Mouse (Mus musculus) hindbrain, embryonic 15.5 days (tissue): ENCODE results near the gene Eea1. TPM values are rescaled to one million over a fixed set of nuclear protein-coding genes. Genes with fewer than 3 reads are reported as not detected.

Source experiments
- ATAC-seq: fragments of 200-750 bp; cut with Nextera tagmentation; 2 replicates; pipeline ENCODE4 v1.8.0; 2017; ENCODE audit warnings: low read depth, moderate number of reproducible peaks, moderate TSS enrichment; ENCODE audit not compliant: low FRiP score
- H3K27ac ChIP-seq: fragments of 300-500 bp; sonication (generic); replicated peaks from 2 replicates; pipeline ENCODE4 v1.5.1; 2015; ENCODE audit warnings: mild to moderate bottlenecking, inconsistent platforms
- H3K27me3 ChIP-seq: fragments of 300-500 bp; sonication (generic); 2 replicates; pipeline ENCODE4 v1.6.1; 2015; ENCODE audit warnings: control low read depth, inconsistent platforms
- H3K36me3 ChIP-seq: fragments of 300-500 bp; sonication (generic); 2 replicates; pipeline ENCODE4 v1.6.1; 2015; ENCODE audit warnings: control low read depth, inconsistent platforms
- H3K4me1 ChIP-seq: fragments of 300-500 bp; sonication (generic); replicated peaks from 2 replicates; pipeline ENCODE4 v1.6.1; 2015; ENCODE audit warnings: control low read depth, inconsistent platforms
- H3K4me2 ChIP-seq: fragments of 300-500 bp; sonication (generic); 2 replicates; pipeline ENCODE4 v1.6.1; 2015; ENCODE audit warnings: moderate library complexity, mild to moderate bottlenecking, inconsistent platforms
- H3K4me3 ChIP-seq: fragments of 300-500 bp; sonication (generic); 2 replicates; pipeline ENCODE4 v1.5.1; 2015; ENCODE audit warnings: mild to moderate bottlenecking, inconsistent platforms
- H3K9ac ChIP-seq: fragments of 300-500 bp; sonication (generic); 2 replicates; pipeline ENCODE4 v1.6.1; 2015; ENCODE audit warnings: inconsistent platforms
- H3K9me3 ChIP-seq: fragments of 300-500 bp; sonication (generic); 2 replicates; pipeline ENCODE4 v1.6.1; 2016; ENCODE audit warnings: control low read depth, inconsistent platforms
- whole genome bisulfite sequencing: fragments of 180-500 bp; shearing (Covaris S2); methylation state at CpG from one replicate; pipeline ENCODE4 v1.1.7; 2015; 5-methylcytosine and 5-hydroxymethylcytosine counted together
- polyA plus RNA-seq: library from polyadenylated mRNA; unstranded; fragments of >200 nt; fragmentation: Nextera tagmentation; extraction: Ambion mirVana; gene quantifications from 2 replicates; pipeline ENCODE4 v1.2.1, GENCODE M21; 2015

Eea1 gene
- 20.2 and 21.9 TPM in 2 replicates for polyA plus RNA-seq

DNA sequence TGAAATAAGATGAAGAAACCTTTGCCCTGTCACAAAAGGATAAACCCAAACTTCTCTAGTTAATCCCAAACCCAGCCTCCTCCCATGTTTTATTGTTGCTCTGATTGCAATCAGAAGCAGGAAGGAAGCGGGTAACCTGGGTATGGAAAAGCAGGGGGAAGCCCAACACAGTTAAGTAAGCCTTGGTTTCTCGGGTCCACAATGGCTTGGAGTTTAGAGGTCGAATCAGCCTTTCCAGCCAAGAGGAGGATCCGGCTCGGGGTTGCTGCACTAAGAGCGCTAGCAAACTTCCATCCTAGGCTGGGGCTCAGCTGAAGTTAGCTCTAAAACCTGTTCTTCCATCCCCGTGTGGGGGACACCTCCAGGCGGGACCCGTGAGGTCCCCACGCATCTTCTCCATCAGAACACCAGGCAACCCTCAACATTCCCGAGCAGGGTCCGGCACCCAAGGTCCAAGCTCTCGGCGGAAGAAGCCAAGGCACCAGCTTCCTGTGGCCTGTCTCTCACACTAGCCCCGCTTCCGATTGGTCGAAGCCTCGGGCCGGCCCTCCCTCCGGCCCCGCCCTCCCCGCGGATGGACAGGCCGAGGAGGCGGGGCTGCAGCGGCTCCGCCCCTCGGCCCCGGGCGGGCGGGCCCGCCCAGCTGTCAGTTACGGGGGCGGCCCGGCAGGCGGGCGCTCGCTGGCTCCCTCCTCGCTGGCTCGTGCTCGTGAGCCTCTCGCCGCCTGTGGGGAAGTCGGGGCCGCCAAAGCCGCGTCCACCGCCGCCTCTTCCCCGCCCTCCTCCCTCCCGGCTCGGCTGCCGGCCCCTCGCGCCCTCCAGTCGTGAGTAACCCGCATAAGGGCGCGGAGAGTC is at the start of gene Eea1:
Eea1 (plus strand) TSS at position 605 of the 855 bp plus-strand sequence.
- Histone ChIP-seq H3K27me3 (no peaks in the 10 kb centered on the region), H3K9me3 (no peaks in the 10 kb centered on the region), H3K27ac (peak within 1 kb of the TSS; percentile 93), H3K4me1 (peaks cover 25% of the 10 kb centered on the region), H3K4me3 (peak within 1 kb of the TSS; percentile 83), H3K4me2 (peak within 1 kb of the TSS; percentile 64), H3K36me3 (no peaks in the 10 kb centered on the region), H3K9ac (peak within 1 kb of the TSS; percentile 78)
- peak; percentile 99 for ATAC-seq
- WGBS, result under 1% methylated on average over 54 of the region's 59 CpGs

DNA sequence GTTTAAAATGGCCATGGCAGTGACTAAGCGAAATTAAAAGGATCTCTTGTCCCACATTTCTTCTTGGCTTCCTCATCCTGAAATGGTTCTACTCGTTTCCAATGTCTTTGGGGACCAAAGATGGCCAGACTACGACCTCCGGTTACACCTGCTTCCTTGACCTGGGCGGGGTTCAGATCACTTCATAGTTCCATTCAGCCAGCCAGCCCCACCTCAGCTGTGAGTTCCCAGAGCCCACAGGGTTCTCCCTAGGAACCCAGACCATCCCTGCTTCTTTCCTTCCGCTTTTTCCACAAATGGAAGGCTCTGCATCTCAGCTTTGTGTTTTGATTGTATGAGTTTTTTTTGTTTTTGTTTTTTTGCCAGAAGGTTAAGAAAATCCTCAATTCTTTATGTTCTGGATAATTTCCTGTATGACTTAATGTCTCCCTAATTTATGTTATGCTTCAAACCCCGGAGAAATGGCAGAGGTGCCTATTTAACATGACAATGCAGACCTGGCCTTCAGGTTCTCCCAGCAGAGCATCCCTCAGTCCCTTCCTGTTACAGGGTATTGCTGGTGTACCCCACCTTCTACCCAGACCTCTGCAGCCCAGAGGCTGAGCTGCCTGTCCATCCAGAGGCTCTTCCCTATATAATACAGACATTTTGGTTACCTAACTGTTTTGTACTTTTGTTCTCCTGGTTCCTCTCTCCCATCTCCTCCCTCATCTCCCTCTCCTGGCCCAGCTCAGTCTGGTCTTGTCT is 49.1 kb upstream of the Eea1 start:
- Histone ChIP-seq H3K9ac (no peak overlapping the region), H3K4me3 (no peak overlapping the region), H3K27me3 (no peaks in the 10 kb centered on the region), H3K9me3 (no peaks in the 10 kb centered on the region), H3K4me2 (no peak overlapping the region), H3K4me1 (peaks cover 9% of the 10 kb centered on the region), H3K27ac (no peak overlapping the region), H3K36me3 (no peaks in the 10 kb centered on the region)
- 77% methylated on average over 7 of the region's 7 CpGs for WGBS
- no peak for ATAC-seq

DNA sequence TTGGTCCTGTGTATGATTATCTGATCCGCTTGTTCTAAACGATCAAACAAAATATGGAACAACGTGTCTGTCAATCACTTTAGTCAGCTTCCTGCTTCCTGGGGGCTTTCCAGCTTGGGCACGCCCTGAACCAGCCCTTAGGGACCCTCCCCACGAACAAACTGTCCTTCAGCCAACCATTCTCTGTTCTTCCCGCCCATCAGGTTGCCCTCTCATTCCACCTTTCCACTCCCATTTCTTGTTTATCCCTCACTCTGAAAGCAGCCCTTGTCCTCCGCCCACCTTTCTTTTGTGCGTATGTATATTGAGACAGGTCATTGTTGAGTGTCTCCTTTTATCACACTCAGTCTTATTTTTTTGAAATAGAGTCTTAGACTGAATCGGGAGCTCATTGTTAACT is 48.3 kb upstream of the Eea1 start:
- peaks cover 9% of the 10 kb centered on the region for H3K4me1 ChIP-seq
- H3K9me3 ChIP-seq, result no peaks in the 10 kb centered on the region
- no peak for ATAC-seq
- H3K36me3 ChIP-seq, result no peaks in the 10 kb centered on the region
- H3K27ac ChIP-seq, result no peak overlapping the region
- H3K4me2 ChIP-seq, result no peak overlapping the region
- WGBS, result 73% methylated on average over 9 of the region's 9 CpGs
- H3K4me3 ChIP-seq, result no peak overlapping the region
- no peaks in the 10 kb centered on the region for H3K27me3 ChIP-seq
- no peak overlapping the region for H3K9ac ChIP-seq

DNA sequence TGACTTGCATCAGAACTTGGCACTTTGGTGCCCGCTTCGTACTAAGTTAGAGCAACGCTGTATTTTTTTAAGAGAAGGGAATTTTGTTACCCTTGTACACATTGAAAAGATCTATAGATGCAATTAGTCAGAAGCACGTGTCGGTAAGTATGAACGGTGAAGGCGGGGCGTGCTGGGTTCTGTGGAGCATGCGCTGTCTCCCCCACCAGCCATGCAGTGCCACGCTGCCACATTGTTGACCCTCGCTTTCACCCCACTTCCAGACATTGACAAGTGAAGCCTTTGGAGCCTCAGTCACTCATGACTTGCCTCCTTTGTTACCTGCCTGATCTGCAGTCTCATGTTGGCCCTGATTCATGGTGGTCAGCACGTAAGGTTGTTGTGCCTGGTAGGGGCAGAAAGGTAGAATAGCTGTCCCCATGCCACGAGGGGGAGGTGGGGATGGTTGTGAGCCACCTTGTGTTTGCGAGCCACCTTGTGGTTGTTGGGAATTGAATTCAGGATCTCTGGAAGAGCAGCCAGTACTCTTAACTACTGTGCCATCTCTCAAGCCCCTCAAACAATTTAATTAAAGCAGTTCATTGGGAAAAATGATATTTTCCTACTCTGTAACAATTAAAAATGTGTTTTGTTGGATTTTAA is 47.0 kb upstream of the Eea1 start:
- H3K9ac ChIP-seq, result no peak overlapping the region
- H3K27me3 ChIP-seq, result no peaks in the 10 kb centered on the region
- ATAC-seq, result no peak; the same call in 1 of the 2 replicates
- peaks cover 9% of the 10 kb centered on the region for H3K4me1 ChIP-seq
- H3K27ac ChIP-seq, result no peak overlapping the region
- H3K36me3 ChIP-seq, result no peaks in the 10 kb centered on the region
- 87% methylated on average over 14 of the region's 14 CpGs for whole genome bisulfite sequencing
- no peaks in the 10 kb centered on the region for H3K9me3 ChIP-seq
- no peak overlapping the region for H3K4me2 ChIP-seq
- H3K4me3 ChIP-seq, result no peak overlapping the region

DNA sequence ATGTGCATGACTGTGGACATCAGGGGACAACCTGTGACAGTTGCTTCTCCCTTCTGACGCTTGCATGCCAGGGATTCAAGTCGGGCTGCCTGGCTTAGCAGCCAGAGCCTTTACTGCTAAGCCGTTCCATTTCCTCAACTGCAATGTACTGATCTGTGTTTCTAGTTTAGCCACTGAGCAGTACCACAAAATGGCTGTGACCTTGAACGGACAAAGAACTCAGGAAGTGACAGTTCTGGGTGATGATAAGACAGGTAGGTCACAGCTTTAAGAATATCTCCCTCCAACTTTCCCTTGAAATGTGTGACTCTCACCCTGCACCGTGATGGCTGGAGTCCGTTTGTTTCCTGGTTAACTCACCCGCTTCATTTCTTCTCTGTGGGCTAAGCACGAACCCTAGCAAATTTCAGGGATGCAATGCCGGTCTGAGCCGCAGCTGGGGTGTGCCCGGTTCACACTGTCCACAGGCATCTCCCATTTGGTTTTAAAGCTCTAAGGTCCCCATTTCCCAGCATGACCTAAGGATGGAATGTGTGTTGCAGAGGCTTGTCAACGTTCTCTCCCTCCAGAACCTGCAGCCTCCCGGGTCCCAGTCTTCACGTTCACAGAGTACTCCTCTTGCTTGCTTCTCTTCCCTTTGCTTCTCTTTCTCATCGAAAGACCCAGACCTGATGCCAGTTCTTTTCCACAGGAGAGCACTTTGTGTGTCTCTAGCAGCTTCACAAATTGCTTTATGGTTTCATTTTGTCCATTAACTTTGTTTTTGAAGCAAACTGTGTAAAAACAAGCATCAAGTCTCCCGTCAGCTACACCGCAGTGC is 46.2 kb upstream of the Eea1 start:
- H3K9me3 ChIP-seq, result no peaks in the 10 kb centered on the region
- WGBS, result 38% methylated on average over 17 of the region's 17 CpGs
- 0 out of 2 replicates have a peak overlapping the region, but pooled peaks have one; percentile 9 for H3K27ac ChIP-seq
- peak; percentile 59; the same call in 1 of the 2 replicates for ATAC-seq
- H3K36me3 ChIP-seq, result no peaks in the 10 kb centered on the region
- H3K4me2 ChIP-seq, result peak overlapping the region; percentile 56
- peak overlapping the region; percentile 26 for H3K4me3 ChIP-seq
- H3K27me3 ChIP-seq, result no peaks in the 10 kb centered on the region
- peaks cover 9% of the 10 kb centered on the region for H3K4me1 ChIP-seq
- peak overlapping the region; percentile 28; the same call in 1 of the 2 replicates for H3K9ac ChIP-seq

DNA sequence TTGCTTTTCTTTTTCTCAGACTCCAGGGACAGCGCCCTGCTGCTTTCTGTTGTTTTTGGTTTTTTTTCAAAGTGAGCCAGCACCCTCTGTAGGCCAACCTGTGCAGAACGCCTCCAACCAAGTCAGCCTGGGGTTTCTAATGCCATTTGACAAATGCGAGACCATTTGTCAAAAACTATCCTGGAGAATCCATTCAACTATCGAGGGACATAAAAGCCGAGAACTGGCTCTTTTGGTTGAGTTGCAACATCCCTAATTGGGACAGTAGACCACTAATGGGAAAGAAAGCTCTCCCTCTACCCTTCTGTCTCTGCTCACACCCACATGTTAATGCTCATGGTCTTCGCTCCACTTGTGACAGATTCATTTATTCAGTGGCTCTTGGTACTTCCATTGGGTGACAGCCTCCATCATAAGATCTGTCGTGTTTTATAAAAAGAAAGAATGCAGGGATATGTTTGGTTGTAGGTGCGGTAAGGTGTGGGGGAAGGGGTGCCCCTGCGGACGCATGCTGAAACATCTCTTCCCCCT is 45.5 kb upstream of the Eea1 start:
- WGBS, result 38% methylated on average over 10 of the region's 10 CpGs
- ATAC-seq, result peak; percentile 88
- 0 out of 2 replicates have a peak overlapping the region, but pooled peaks have one; percentile 9 for H3K27ac ChIP-seq
- no peaks in the 10 kb centered on the region for H3K9me3 ChIP-seq
- H3K4me3 ChIP-seq, result peak overlapping the region; percentile 26
- H3K4me2 ChIP-seq, result peak overlapping the region; percentile 56
- H3K9ac ChIP-seq, result no peak overlapping the region
- H3K36me3 ChIP-seq, result no peaks in the 10 kb centered on the region
- H3K4me1 ChIP-seq, result peaks cover 9% of the 10 kb centered on the region
- no peaks in the 10 kb centered on the region for H3K27me3 ChIP-seq

DNA sequence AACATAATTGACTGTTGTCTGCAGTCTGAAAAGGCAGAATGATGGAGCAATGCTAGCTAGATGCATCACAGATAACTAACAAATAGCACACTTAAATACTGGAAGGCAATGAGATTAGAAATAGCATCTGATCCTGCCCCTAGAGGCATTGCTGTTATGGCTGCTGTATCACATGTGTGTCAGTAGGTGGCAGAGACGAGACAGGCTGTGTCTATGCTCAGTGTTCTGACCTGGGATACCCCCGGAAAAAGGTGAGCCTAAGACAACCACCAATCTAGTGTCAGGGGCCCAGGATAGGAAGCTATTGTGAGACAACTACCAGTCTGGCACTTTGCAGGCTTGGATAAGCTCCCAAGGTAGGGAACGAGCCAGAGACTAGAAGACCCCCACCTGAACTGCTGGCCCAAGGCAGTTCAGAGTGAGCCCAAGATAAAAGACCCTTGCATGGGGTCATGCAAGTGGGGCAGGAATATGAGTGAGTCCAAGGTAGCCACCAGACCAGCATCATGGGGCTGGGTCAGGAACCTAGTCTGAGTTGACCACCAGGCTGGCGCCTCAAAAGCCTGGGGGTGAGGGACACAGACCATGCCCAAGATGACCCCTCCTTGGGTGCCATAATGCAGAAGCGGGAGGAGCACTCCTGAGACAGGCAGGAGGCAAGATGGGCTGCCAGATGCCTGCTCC is 41.8 kb upstream of the Eea1 start:
- no peak overlapping the region for H3K9ac ChIP-seq
- no peaks in the 10 kb centered on the region for H3K9me3 ChIP-seq
- H3K27ac ChIP-seq, result no peak overlapping the region
- no peak; the same call in 1 of the 2 replicates for ATAC-seq
- H3K27me3 ChIP-seq, result no peaks in the 10 kb centered on the region
- H3K4me2 ChIP-seq, result no peak overlapping the region
- H3K36me3 ChIP-seq, result no peaks in the 10 kb centered on the region
- H3K4me1 ChIP-seq, result peaks cover 9% of the 10 kb centered on the region
- H3K4me3 ChIP-seq, result no peak overlapping the region
- WGBS, result 69% methylated on average over 5 of the region's 5 CpGs

DNA sequence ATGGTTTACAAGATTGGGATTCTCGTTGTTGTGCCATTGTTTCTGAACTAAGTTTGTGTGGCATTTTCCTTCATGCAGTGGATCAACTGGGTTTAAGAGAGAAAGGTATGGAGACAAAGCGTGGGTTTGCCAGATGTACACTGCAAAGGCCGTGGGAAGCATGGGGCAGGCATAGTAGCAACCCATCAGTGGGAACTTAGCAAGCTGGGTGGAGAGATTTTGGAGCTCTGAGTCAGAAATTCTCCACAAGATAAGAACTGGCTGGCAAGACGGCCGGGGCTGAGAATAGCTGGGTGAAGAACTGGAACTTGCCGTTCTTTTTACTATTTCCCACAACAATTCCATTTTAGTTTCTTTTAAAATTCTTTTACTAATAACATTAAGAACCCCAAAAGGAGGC is 35.8 kb upstream of the Eea1 start:
- WGBS, result 89% methylated on average over 6 of the region's 6 CpGs
- Histone ChIP-seq H3K4me2 (no peak overlapping the region), H3K9ac (no peak overlapping the region), H3K27ac (no peak overlapping the region), H3K27me3 (no peaks in the 10 kb centered on the region), H3K9me3 (no peaks in the 10 kb centered on the region), H3K4me1 (no peaks in the 10 kb centered on the region), H3K4me3 (no peak overlapping the region), H3K36me3 (no peaks in the 10 kb centered on the region)
- no peak for ATAC-seq

DNA sequence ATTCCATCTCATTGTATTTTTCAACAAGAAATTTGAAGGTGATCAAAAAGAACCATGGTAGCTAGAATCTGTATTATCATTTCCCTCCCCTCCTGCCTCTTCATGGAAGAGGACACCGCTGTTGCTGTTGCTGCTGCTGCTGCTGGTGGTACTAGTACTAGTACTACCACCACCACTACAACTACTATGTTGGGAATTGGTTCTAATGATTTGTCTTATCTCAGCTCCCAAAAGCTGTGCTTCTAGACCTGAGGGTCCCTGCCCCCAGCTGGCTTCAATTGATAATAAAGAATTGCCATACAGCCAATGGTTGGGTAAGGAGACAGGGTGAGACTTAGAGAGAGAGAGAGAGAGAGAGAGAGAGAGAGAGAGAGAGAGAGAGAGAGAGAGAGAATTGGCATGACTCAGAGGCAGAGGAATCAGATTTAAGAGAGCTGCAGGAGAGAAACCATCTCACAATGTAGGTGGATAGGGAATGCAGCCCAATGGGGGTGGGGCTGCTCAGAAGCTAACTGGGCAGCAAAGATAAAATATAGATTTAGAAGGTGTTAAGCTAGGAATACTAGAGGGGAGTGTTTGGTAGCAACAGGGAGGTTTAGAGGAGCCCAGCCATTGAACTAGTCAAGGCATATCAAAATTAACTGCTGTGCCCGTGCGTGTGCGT is 31.1 kb upstream of the Eea1 start:
- 97% methylated on average over 4 of the region's 4 CpGs for WGBS
- H3K27me3 ChIP-seq, result no peaks in the 10 kb centered on the region
- no peak overlapping the region for H3K4me2 ChIP-seq
- H3K27ac ChIP-seq, result no peak overlapping the region
- H3K9me3 ChIP-seq, result no peaks in the 10 kb centered on the region
- no peaks in the 10 kb centered on the region for H3K36me3 ChIP-seq
- no peaks in the 10 kb centered on the region for H3K4me1 ChIP-seq
- no peak for ATAC-seq
- H3K9ac ChIP-seq, result no peak overlapping the region
- no peak overlapping the region for H3K4me3 ChIP-seq

DNA sequence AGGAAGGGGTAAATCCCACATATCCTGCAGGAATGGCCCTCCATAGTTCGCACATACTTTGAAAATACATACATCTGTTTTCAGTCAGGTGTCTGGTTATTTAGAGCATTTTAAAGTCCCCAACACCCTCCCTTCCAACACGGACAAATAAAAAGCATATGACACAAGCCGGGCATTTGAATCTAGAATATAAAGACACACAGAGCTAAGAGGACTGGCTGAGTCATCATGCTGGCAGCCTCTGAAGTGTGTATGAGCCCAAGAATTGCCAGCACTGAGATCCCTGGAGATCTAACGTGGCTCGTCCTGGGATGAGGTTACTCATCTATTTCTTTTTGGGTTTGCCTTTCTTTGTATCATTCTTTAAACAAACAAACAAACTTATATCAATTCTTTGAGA is 29.4 kb upstream of the Eea1 start:
- Histone ChIP-seq H3K4me3 (no peak overlapping the region), H3K4me1 (no peaks in the 10 kb centered on the region), H3K36me3 (no peaks in the 10 kb centered on the region), H3K9ac (no peak overlapping the region), H3K9me3 (no peaks in the 10 kb centered on the region), H3K27ac (no peak overlapping the region), H3K4me2 (no peak overlapping the region), H3K27me3 (no peaks in the 10 kb centered on the region)
- 87% methylated on average over 5 of the region's 5 CpGs for WGBS
- ATAC-seq, result no peak
